Mouse (Mus musculus) neural tube, embryonic 12.5 days (tissue): Measurements from ENCODE around the gene 4930523C07Rik. TPM values are rescaled to one million over a fixed set of nuclear protein-coding genes. Genes with fewer than 3 reads are reported as not detected.

Experiments
- polyA plus RNA-seq: library from polyadenylated mRNA; unstranded; fragments of >200 nt; fragmentation: Nextera tagmentation; extraction: Ambion mirVana; gene quantifications from 2 replicates; pipeline ENCODE4 v1.2.1, GENCODE M21; 2016

Gene 4930523C07Rik
- polyA plus RNA-seq, 1 experiment from 2014 or later, result 2.8 TPM

Other genes with a start within 250 kb of the 4930523C07Rik start
- 0.15 and 0.19 TPM in 2 replicates for gene Tnn, start 109.2 kb downstream of the 4930523C07Rik start, polyA plus RNA-seq
- 177 and 199 TPM in 2 replicates for gene Mrps14, start 150.8 kb downstream of the 4930523C07Rik start, polyA plus RNA-seq
- gene Cacybp, start 168.5 kb downstream of the 4930523C07Rik start, polyA plus RNA-seq, result 245 and 262 TPM in 2 replicates